Mouse (Mus musculus) limb, embryonic 12.5 days (tissue): ENCODE data around the gene Zdhhc4. TPM values are rescaled to one million over a fixed set of nuclear protein-coding genes. Genes with fewer than 3 reads are reported as not detected.

ENCODE experiments used
- ATAC-seq: fragments of 200-750 bp; cut with Nextera tagmentation; 2 replicates; pipeline ENCODE4 v1.8.0; 2017; ENCODE audit warnings: low read depth, moderate TSS enrichment; ENCODE audit not compliant: insufficient number of reproducible peaks, insufficient read depth, low FRiP score, low TSS enrichment
- H3K27ac ChIP-seq: fragments of 300-500 bp; sonication (generic); 2 replicates; pipeline ENCODE4 v1.5.1; 2016; ENCODE audit warnings: mild to moderate bottlenecking, moderate library complexity
- H3K27me3 ChIP-seq: fragments of 300-500 bp; sonication (generic); 2 replicates; pipeline ENCODE4 v1.6.1; 2016; ENCODE audit warnings: mild to moderate bottlenecking, moderate library complexity
- H3K36me3 ChIP-seq: fragments of 300-500 bp; sonication (generic); 2 replicates; pipeline ENCODE4 v1.6.1; 2016; ENCODE audit warnings: mild to moderate bottlenecking, moderate library complexity
- H3K4me1 ChIP-seq: fragments of 300-500 bp; sonication (generic); replicated peaks from 2 replicates; pipeline ENCODE4 v1.6.1; 2016
- H3K4me2 ChIP-seq: fragments of 300-500 bp; sonication (generic); 2 replicates; pipeline ENCODE4 v1.6.1; 2016; ENCODE audit warnings: mild to moderate bottlenecking, moderate library complexity
- H3K4me3 ChIP-seq: fragments of 300-500 bp; sonication (generic); replicated peaks from 2 replicates; pipeline ENCODE4 v1.5.1; 2016; ENCODE audit warnings: mild to moderate bottlenecking
- H3K9ac ChIP-seq: fragments of 300-500 bp; sonication (generic); replicated peaks from 2 replicates; pipeline ENCODE4 v1.6.1; 2016; ENCODE audit warnings: mild to moderate bottlenecking, moderate library complexity
- H3K9me3 ChIP-seq: fragments of 300-500 bp; sonication (generic); 2 replicates; pipeline ENCODE4 v1.6.1; 2016; ENCODE audit warnings: mild to moderate bottlenecking, moderate library complexity
- WGBS: fragments of 180-500 bp; shearing (Covaris S2); methylation state at CpG from one replicate; pipeline ENCODE4 v1.1.7; 2016; 5-methylcytosine and 5-hydroxymethylcytosine counted together
- polyA plus RNA-seq: library from polyadenylated mRNA; unstranded; fragments of >200 nt; fragmentation: Nextera tagmentation; extraction: Ambion mirVana; gene quantifications from 2 replicates; pipeline ENCODE4 v1.2.1, GENCODE M21; 2016

Zdhhc4 gene
- polyA plus RNA-seq, 1 experiment from 2014 or later, result 77.1 TPM

DNA sequence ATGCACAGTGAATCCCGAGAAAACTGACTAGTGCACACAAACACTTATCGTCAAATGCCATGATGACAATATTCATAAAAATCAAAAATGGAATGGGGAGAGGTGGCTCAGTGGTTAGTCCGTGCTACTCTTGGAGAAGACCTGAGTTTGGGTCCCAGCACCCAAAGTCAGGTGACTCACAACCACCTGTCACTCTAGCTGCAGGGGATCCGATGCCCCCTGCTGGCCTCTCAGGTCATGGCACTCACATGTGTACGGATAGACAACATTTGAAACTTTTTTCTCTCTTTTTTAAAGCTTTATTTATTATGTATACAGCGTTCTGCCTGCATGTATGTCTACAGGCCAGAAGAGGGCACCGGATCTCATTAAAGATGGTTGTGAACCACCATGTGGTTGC lies 30.7 kb downstream of the Zdhhc4 start:
- no peak for ATAC-seq
- Histone ChIP-seq H3K27me3 (peaks cover 18% of the 10 kb centered on the region), H3K4me2 (no peak overlapping the region), H3K9ac (no peak overlapping the region), H3K4me3 (no peak overlapping the region), H3K4me1 (peaks cover 8% of the 10 kb centered on the region), H3K27ac (no peak overlapping the region), H3K9me3 (0 out of 2 replicates have a peak, but pooled peaks cover 5% of the 10 kb centered on the region), H3K36me3 (peaks cover 51% of the 10 kb centered on the region)
- 90% methylated on average over 7 of the region's 7 CpGs for WGBS

- no peak for ATAC-seq
- H3K4me3 ChIP-seq, result no peak overlapping the region
- peaks cover 47% of the 10 kb centered on the region for H3K36me3 ChIP-seq
- H3K4me1 ChIP-seq, result peaks cover 9% of the 10 kb centered on the region
- H3K9ac ChIP-seq, result no peak overlapping the region
- H3K27ac ChIP-seq, result no peak overlapping the region
- H3K9me3 ChIP-seq, result 0 out of 2 replicates have a peak, but pooled peaks cover 5% of the 10 kb centered on the region
- WGBS, result 94% methylated on average over 9 of the region's 9 CpGs
- no peak overlapping the region for H3K4me2 ChIP-seq
- H3K27me3 ChIP-seq, result peaks cover 22% of the 10 kb centered on the region
These were observed 31.1 kb downstream of the Zdhhc4 start for GRCm38 (mm10) chr5:143297986-143298385.

- no peak overlapping the region for H3K9ac ChIP-seq
- WGBS, result 94% methylated on average over 2 of the region's 2 CpGs
- peaks cover 9% of the 10 kb centered on the region for H3K4me1 ChIP-seq
- H3K4me3 ChIP-seq, result no peak overlapping the region
- 0 out of 2 replicates have a peak, but pooled peaks cover 5% of the 10 kb centered on the region for H3K9me3 ChIP-seq
- H3K27me3 ChIP-seq, result peaks cover 48% of the 10 kb centered on the region
- no peak for ATAC-seq
- no peak overlapping the region for H3K4me2 ChIP-seq
- H3K27ac ChIP-seq, result no peak overlapping the region
- H3K36me3 ChIP-seq, result peaks cover 20% of the 10 kb centered on the region
These were observed 33.7 kb downstream of the Zdhhc4 start for GRCm38 (mm10) chr5:143295330-143295729.

DNA sequence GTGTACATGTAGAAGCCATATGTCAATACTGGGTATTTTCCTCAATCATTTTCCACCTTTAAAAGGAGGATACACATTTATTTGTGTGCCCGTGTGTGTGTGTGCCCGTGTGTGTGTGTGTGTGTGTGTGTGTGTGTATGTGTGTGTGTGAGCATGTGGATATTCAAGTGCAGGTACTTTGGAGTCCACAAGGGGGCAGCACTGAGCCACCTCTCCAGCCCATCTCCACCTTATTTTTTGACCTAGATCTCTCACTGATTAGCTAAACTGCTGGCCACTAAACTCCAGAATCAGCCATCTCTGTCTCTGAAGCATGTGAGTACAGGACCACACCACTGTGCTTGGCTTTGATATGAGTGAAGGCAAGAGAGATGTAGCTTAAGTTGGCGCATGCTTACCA lies 34.2 kb downstream of the Zdhhc4 start:
- Histone ChIP-seq H3K27me3 (peaks cover 53% of the 10 kb centered on the region), H3K27ac (no peak overlapping the region), H3K4me3 (no peak overlapping the region), H3K9ac (no peak overlapping the region), H3K4me1 (peaks cover 9% of the 10 kb centered on the region), H3K9me3 (0 out of 2 replicates have a peak, but pooled peaks cover 5% of the 10 kb centered on the region), H3K4me2 (no peak overlapping the region), H3K36me3 (peaks cover 15% of the 10 kb centered on the region)
- ATAC-seq, result no peak
- 94% methylated on average over 3 of the region's 3 CpGs for WGBS

DNA sequence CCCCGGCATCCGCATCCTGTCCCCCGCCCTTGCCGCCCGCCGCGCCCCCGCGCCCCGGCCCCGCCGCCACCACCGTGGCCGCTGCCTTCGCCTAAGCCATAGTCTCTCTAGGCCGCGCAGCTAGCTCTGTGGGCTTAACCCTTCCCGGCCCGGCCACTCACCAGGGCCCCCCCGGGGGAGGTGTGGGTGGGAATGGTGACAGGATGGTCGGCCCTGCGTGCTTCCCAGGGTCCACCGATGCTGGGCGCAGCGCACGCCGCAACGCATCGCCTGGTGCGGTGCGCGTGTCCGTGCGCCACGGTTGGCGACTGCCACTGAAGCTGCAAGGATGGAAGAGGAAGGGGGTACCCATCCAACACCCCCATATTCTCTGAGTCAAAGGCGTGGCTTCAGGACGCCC lies 35.7 kb downstream of the Zdhhc4 start, which contains the start of gene Zfp853:
Zfp853 (minus strand) TSS at position 220 of the 400 bp plus-strand sequence.
- Histone ChIP-seq H3K4me1 (peaks cover 14% of the 10 kb centered on the region), H3K4me3 (peak within 1 kb of the TSS; percentile 59), H3K9ac (peak within 1 kb of the TSS; percentile 75), H3K27ac (no peak within 1 kb of the TSS), H3K4me2 (peak within 1 kb of the TSS; percentile 97), H3K36me3 (peaks cover under 1% of the 10 kb centered on the region), H3K9me3 (0 out of 2 replicates have a peak, but pooled peaks cover 5% of the 10 kb centered on the region), H3K27me3 (peaks cover 68% of the 10 kb centered on the region)
- ATAC-seq, result 0 out of 2 replicates have a peak, but pooled peaks have one; percentile 24
- WGBS, result 3% methylated on average over 36 of the region's 38 CpGs

DNA sequence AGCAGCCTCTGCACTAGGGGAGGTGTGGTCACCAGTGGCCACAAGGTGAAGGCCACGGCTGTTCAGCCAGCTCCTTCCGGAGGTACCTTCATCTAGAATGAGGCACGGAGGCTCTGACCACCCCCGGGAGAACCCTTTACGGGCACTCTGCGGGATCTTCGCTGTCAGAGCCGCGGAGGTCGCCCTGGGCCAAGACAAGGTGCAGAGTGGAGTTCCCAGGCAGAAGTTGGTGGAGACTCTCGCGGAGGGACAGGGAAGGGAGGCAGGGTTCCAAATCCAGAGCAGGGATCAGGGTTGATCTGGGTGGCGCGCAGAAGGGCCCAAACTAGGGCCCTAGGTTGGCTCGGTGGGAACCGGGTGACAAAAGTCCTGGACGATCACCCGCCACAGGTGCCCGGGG lies 36.2 kb downstream of the Zdhhc4 start:
- Histone ChIP-seq H3K4me2 (peak overlapping the region; percentile 97), H3K9me3 (0 out of 2 replicates have a peak, but pooled peaks cover 5% of the 10 kb centered on the region), H3K4me3 (peak overlapping the region; percentile 59), H3K4me1 (peaks cover 19% of the 10 kb centered on the region), H3K9ac (peak overlapping the region; percentile 75), H3K27ac (no peak overlapping the region), H3K36me3 (no peaks in the 10 kb centered on the region; the same call in 1 of the 2 replicates), H3K27me3 (peaks cover 73% of the 10 kb centered on the region)
- 1% methylated on average over 16 of the region's 19 CpGs for whole genome bisulfite sequencing
- ATAC-seq, result no peak

GRCm38 (mm10) chr5:143289299-143289698 lies 39.8 kb downstream of the Zdhhc4 start:
- Histone ChIP-seq H3K27me3 (peaks cover 100% of the 10 kb centered on the region), H3K27ac (no peak overlapping the region), H3K9ac (no peak overlapping the region), H3K4me3 (no peak overlapping the region), H3K4me1 (peaks cover 25% of the 10 kb centered on the region), H3K36me3 (no peaks in the 10 kb centered on the region), H3K9me3 (no peaks in the 10 kb centered on the region), H3K4me2 (no peak overlapping the region)
- WGBS, result 68% methylated on average over 9 of the region's 9 CpGs
- ATAC-seq, result no peak

- no peaks in the 10 kb centered on the region for H3K36me3 ChIP-seq
- ATAC-seq, result no peak
- no peak overlapping the region for H3K27ac ChIP-seq
- peak overlapping the region; percentile 57 for H3K4me2 ChIP-seq
- WGBS, result 8% methylated on average over 9 of the region's 9 CpGs
- H3K9ac ChIP-seq, result peak overlapping the region; percentile 37; the same call in 1 of the 2 replicates
- peaks cover 96% of the 10 kb centered on the region for H3K27me3 ChIP-seq
- peak overlapping the region; percentile 36 for H3K4me3 ChIP-seq
- H3K4me1 ChIP-seq, result peaks cover 18% of the 10 kb centered on the region
- no peaks in the 10 kb centered on the region for H3K9me3 ChIP-seq
These were observed 40.6 kb downstream of the Zdhhc4 start for GRCm38 (mm10) chr5:143288378-143288911.

DNA sequence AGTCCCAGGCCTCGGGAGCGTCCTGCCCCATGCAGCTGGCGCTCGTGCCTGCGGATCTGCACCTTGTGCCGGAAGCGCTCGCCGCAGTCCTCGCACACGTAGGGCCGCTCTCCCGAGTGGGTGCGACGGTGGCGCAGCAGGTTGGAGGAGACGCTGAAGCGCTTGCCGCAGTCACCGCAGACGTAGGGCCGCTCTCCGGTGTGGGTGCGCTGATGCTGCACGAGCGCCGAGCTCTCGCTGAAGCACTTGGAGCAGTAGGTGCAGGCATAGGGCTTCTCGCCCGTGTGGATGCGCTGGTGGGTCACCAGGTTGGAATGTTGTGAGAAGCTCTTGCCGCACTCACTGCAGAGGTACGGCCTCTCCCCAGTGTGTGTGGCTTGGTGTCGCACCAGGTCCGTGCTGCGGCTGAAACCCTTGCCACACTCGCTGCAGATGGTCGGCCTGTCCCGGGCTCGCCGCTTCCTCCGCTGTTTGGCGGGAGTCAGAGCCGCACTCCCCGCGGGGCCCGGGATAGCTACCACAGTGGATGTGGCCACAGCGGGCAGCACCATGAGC lies 41.2 kb downstream of the Zdhhc4 start:
- H3K4me1 ChIP-seq, result peaks cover 16% of the 10 kb centered on the region
- H3K9ac ChIP-seq, result peak overlapping the region; percentile 37
- under 1% methylated on average over 48 of the region's 48 CpGs for WGBS
- peak overlapping the region; percentile 57 for H3K4me2 ChIP-seq
- H3K36me3 ChIP-seq, result no peaks in the 10 kb centered on the region
- ATAC-seq, result no peak
- H3K27me3 ChIP-seq, result peaks cover 94% of the 10 kb centered on the region
- no peak overlapping the region for H3K27ac ChIP-seq
- H3K9me3 ChIP-seq, result no peaks in the 10 kb centered on the region
- H3K4me3 ChIP-seq, result peak overlapping the region; percentile 36

GRCm38 (mm10) chr5:143284762-143285161 lies 44.3 kb downstream of the Zdhhc4 start:
- 47% methylated on average over 6 of the region's 6 CpGs for WGBS
- Histone ChIP-seq H3K36me3 (no peaks in the 10 kb centered on the region), H3K27me3 (peaks cover 83% of the 10 kb centered on the region), H3K4me3 (no peak overlapping the region), H3K4me1 (peaks cover 16% of the 10 kb centered on the region), H3K9ac (no peak overlapping the region), H3K9me3 (no peaks in the 10 kb centered on the region), H3K4me2 (no peak overlapping the region), H3K27ac (no peak overlapping the region)
- no peak for ATAC-seq

DNA sequence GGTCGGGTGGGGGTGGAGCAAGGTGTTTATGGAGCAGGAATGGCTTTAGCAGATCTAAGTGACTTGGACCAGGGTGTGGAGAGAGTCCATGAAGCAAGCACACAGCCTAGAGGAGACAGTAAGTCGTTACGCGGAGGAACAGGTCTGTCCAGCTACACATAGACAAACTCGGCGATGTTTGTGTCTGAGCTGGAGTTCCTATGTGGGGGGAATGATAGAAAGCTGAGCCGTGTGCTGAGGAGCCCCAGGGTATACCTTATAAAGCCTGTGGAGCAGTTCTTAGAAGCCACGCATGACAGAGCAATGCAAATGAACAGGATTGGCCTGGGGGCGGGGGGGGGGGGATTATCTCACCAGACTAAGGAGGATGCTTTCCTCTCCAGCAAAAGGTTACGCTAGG lies 49.8 kb downstream of the Zdhhc4 start:
- H3K27ac ChIP-seq, result no peak overlapping the region
- no peak overlapping the region for H3K4me3 ChIP-seq
- H3K27me3 ChIP-seq, result peaks cover 66% of the 10 kb centered on the region
- H3K4me2 ChIP-seq, result no peak overlapping the region
- no peak overlapping the region for H3K9ac ChIP-seq
- no peaks in the 10 kb centered on the region for H3K36me3 ChIP-seq
- no peaks in the 10 kb centered on the region for H3K9me3 ChIP-seq
- 50% methylated on average over 10 of the region's 10 CpGs for WGBS
- no peak for ATAC-seq
- H3K4me1 ChIP-seq, result no peaks in the 10 kb centered on the region
